Mouse (Mus musculus) brown adipose tissue, adult 24 weeks (tissue): Measurements from ENCODE around the gene Mipol1. TPM values are rescaled to one million over a fixed set of nuclear protein-coding genes. Genes with fewer than 3 reads are reported as not detected.
"Not testable (repeated sequence)": the region's sequence is repeated elsewhere in the genome, so short reads cannot be mapped to it uniquely, and the experiment has no call there.

Experiments
- H3K27ac ChIP-seq: fragments of 200-500 bp; replicated peaks from 2 replicates; pipeline ENCODE4 v1.5.1; 2012; ENCODE audit warnings: low read depth, mild to moderate bottlenecking, low read length
- H3K4me1 ChIP-seq: fragments of 200-500 bp; 2 replicates; pipeline ENCODE4 v1.6.1; 2012; ENCODE audit warnings: low read length, mixed read lengths; ENCODE audit not compliant: control insufficient read depth, insufficient read depth, insufficient read length
- H3K4me3 ChIP-seq: fragments of 200-500 bp; 2 replicates; pipeline ENCODE4 v1.5.1; 2012; ENCODE audit warnings: low read depth, mild to moderate bottlenecking, low read length, moderate library complexity; ENCODE audit not compliant: insufficient read depth
- polyA plus RNA-seq: library from polyadenylated mRNA; stranded (reverse); fragments of >200 nt; gene quantifications from 2 replicates; pipeline ENCODE4 v1.2.4, GENCODE M21; 2012; ENCODE audit not compliant: missing spikeins, insufficient read depth, insufficient read length

The Mipol1 gene
- polyA plus RNA-seq, 1 experiment, result 7.7 TPM

DNA sequence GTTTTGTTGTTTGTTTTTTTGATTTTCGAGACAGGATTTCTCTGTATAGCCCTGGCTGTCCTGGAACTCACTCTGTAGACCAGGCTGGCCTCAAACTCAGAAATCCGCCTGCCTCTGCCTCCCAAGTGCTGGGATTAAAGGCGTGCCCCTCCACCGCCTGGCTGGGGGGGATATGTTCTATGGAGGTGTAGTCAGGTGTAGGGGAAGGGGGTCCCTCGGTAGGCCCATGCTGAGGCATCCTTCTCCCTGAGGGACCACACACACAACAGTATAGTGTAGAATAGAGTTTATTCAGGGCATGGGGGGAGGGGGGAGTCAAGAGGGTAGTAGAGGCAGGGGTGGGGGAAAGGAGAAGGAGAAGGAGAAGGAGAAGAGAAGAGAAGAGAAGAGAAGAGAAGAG, 17.8 kb upstream of the Mipol1 start:
- not testable (repeated sequence) for H3K27ac ChIP-seq, H3K4me3 ChIP-seq, H3K4me1 ChIP-seq

DNA sequence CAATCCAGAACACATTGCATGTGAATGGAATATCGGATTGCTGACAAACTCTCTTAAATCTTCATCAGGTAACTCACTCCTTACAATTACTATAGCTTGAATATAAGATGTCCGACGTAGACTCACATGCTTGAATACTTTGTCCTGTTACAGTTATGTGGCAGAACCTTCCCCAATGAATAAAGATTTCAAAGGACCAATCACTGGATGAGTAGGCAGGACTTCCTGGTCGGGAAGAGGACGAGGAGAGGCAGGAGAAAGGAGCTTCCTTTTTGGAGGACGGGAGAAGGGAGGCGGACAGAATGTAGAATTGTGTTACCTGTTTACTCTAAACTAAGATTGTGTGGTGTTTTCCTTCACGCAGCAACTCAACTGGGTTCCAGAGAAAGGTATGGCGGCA, 3.8 kb upstream of the Mipol1 start:
- no peak overlapping the region for H3K27ac ChIP-seq
- H3K4me3 ChIP-seq, result no peak overlapping the region
- peaks cover 4% of the 10 kb centered on the region; the same call in 1 of the 2 replicates for H3K4me1 ChIP-seq

DNA sequence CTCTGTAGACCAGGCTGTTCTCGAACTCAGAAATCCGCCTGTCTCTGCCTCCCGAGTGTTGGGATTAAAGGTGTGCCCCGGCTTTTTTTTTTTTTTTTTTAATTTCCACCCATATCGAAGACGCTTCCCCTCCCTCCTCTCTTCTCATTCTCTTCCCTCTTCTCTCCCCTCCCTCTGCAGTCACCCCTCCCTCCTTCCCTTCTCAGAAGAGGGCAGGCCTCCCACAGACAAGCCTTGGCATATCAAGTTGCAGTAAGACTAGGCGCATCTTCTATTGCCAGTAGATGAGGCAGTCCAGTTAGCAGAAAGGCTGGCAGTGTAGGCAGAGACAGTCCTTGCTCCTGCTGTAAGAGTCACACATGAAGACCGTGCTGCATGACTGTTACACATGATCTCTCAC, 2.5 kb upstream of the Mipol1 start:
- H3K4me1 ChIP-seq, result peaks cover 6% of the 10 kb centered on the region; the same call in 1 of the 2 replicates
- no peak overlapping the region for H3K4me3 ChIP-seq
- H3K27ac ChIP-seq, result no peak overlapping the region

DNA sequence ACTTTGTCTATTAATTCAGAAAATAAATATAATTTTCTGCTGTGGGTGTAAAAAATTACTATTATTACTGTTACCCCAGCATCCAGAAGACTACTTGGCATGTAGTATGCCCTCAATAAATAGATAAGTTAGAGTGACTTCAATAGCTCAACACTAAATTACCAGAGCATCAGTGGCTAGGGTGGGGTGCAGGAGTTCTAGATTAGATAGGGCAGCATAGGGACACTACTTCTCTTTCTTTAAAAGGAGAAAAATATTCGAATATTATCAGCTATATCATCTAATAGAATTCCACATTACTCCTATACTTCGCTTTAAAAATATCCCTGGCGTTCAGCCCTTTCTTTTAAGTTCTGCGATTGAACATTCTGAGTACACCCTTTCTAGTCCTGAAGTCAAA, 524 bp upstream of the Mipol1 start:
- Histone ChIP-seq H3K27ac (peak overlapping the region; percentile 86), H3K4me1 (peaks cover 6% of the 10 kb centered on the region; the same call in 1 of the 2 replicates), H3K4me3 (peak overlapping the region; percentile 72)

DNA sequence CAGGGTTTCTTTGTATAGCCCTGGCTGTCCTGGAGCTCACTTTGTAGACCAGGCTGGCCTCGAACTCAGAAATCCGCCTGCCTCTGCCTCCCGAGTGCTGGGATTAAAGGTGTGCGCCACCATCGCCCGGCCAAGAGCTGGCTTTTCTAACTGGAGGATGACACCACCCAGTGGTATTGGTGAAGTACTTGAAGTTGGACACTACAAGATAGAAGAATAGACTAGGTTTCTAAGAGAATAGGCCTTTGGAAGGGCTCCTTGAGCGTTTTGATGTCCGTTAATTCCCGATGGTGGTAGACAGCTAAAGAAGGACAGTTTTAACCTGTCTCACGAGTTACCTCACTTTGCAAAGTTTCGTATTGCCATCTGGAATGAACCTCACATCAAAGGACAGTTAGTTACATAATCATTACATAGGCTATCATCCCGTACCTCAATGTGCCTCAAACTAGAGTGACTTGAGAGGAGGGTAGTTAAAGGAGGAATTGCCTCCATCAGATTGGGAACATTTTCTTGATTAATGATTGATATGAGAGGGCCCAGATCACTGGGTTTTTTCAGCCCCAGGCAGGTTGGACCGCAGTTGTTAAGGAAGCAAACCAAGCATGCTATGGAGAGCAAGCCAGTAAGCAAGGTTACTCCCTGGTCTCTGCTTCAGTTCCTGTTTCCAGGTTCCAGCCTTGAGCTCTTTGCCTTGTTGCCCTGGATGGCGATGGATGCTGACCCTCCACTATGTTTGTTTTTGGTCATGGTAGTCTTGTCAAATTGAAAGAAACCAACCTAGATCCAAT, 1.1 kb downstream of the Mipol1 start:
- Histone ChIP-seq H3K27ac (no peak overlapping the region), H3K4me3 (peak overlapping the region; percentile 75), H3K4me1 (peaks cover 6% of the 10 kb centered on the region; the same call in 1 of the 2 replicates)

DNA sequence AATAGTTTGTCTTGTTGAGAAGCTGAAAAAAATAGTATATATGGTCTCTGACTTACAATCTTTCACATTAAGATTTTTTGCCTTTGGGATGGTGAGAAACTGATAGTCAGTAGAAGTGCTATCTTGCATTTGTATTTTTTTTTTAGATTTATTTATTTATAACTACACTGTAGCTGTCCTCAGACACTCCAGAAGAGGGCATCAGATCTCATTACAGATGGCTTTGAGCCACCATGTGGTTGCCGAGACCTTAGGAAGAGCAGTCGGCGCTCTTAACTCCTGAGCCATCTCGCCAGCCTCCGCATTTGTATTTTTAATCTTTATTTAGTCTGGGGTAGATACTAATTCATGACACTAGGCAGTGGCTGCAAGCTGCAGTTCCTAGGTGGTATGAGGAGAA, 3.2 kb downstream of the Mipol1 start:
- H3K4me1 ChIP-seq, result peaks cover 6% of the 10 kb centered on the region; the same call in 1 of the 2 replicates
- no peak overlapping the region for H3K27ac ChIP-seq
- H3K4me3 ChIP-seq, result no peak overlapping the region

DNA sequence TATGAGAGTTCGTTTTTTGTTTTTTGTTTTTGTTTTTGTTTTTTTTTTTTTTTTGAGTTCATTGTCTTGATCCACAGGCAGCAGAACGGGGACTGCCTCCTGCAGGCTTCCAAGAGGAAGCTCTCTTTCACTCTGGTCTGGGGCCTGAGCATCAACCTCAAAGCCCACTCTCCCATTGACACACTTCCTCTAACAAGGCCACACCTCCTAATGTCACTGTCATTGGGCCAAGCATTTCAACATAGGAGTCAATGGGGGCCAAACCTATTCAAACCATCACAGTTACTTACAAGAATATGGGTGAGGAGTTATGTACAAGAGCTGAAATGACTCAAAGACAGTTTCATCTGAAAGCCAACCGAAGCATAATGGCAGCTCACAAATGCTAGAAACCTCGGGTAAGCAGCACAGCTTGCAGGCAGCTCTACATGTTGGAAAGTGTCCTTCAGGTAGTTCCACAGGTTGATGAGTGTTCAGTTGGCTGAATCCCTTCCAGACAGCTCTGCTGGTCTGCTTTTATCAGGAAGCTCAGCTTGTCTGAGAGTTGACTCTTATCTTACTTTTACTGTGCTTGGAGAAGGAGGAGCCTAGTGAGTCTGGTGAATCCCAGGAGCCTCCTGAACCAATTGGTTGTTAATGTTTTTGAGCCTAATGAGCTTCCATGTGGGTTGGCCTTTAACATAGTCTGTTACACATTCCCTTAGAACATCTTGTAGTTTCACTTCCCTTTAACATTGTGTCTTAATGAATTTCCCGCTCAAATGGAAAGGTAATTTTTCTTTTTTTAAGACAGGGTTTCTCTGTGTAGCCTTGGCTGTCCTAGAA, 13.7 kb downstream of the Mipol1 start:
- Histone ChIP-seq H3K27ac (no peak overlapping the region), H3K4me3 (no peak overlapping the region), H3K4me1 (no peaks in the 10 kb centered on the region; the same call in 1 of the 2 replicates)

DNA sequence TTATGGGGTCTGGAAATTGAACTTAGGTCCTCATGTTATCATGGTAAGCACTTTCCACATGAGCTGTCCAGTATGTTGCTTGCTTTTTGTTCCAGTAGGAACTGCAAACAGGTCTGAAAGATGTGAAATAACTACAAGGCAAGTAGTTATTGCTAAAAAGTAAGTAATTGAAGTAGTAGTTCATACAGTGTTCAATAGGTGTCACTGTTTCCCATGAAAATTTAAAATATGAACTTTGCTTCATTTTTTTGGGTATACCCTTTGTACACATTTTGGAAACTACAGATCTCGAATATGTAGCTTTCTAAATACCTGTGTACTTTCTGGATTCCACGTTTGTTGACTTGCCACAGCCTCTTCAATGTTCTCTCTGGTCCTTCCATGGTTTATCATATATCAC, 28.3 kb downstream of the Mipol1 start:
- H3K4me3 ChIP-seq, result no peak overlapping the region
- no peak overlapping the region for H3K27ac ChIP-seq
- no peaks in the 10 kb centered on the region for H3K4me1 ChIP-seq

DNA sequence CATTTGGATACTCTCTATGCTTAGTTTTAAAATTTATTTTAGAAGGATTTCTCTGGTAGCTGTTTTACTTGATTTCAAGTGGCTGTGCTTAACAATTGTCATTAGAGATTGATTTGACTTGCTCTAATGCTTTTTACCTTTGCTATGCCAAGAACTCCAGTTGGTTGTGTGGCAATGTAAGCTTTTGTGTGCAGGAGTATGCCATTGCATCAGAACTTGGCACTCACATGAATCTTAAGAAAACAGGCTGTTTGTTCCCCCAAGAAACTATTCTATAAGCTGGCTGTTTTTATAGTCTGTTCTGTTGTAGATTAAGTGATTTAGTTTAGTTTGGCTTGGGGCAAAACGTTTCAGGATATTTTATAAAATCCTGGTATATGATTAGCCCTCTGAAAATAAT, 45.2 kb downstream of the Mipol1 start:
- no peak overlapping the region for H3K4me3 ChIP-seq
- no peaks in the 10 kb centered on the region for H3K4me1 ChIP-seq
- no peak overlapping the region for H3K27ac ChIP-seq

DNA sequence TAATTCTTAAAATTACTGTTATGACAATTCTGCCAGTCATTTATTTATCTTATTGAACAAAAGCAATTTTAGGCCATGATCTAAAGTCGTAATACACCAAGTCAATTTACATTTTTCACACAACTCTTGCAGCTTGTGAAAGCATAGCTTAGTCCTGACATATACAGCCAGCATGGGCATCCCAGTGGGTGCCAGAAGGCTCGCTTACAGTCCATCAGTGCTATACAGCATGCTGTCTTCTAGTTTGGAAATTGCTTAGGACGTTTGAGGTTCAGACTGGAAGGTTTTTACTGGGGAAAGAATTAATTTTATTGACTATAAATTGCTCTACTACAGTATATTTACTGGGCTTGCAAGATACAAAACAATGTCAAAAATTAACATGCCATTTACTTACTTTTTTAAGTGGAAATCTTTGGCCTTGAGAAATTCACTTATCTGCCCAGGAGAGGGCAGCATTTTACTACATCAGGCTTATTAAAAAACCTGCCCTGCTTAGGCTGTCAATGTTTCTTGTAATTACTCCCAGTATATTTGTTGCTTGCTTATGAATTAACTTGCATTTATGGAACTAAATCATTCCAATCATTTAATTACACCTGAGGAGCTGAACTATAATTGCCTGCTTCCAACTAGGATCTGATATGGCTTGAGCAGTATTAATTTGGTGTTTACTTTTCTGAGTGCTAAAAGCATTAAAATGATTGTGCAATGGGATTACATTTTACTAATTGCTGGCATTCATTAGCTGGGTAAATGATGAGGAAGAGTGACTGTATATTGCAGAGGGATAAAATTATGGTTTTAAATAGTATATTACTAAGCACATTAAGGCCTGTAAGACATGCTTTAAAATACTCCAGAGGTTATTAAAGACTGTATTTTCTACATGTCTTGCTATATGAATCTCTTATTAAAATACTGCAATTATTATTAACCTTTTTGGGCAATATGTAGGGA, 51.2 kb downstream of the Mipol1 start:
- Histone ChIP-seq H3K4me3 (no peak overlapping the region), H3K27ac (no peak overlapping the region), H3K4me1 (no peaks in the 10 kb centered on the region)

DNA sequence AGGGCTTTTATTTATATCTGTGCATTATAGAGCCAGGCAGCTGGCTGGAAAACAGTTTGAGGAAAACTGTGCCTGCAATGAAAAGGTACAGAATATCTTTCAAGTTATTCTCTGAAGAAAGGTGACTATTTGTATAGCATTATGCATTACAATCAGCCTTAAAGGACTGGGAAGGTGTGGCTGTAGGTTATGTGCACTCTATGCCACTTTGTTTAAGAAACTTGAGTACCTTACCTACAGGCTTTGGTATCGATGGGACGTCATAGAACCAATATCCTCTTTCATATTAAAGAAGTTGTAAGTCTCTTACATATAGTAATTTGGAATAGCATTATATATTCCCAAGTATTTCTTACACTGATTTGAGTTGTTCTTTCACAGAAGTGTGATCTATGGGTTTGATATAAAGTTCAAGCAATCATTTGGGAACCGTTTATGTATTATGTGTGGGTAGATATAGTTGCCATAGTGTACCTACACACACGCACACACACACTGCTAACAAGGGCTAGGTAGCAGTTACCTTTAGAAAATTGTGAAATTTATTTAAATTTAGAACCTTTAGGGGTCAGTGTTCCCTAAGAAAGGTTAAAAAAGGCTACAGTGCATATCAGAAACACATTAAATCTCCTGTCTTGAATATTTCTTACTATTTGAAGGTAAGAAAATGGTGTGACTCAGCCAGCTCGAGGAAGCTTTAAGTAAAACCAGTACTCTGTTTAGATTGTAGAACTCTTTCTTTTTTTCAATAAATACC, 55.3 kb downstream of the Mipol1 start:
- Histone ChIP-seq H3K27ac (no peak overlapping the region), H3K4me3 (no peak overlapping the region), H3K4me1 (no peaks in the 10 kb centered on the region)

DNA sequence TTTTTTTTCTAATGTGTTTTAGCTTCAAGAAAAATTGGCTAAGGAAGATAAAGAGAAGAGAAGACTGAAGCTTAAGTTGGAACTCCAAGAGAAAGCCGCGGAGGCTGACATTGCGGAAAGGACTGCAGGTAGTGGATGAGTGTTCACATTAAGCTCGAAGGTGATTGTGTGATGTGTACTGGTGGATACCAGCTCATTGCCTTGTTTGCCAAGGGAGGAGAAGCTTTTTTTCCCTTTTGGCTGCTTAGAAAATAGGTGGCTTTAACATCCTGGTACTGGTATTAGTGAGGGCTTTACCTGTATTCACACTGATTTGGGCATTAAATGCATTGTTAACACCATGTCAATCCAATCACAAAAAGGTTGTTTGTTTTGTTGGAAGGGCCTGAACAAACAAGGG, 77.1 kb downstream of the Mipol1 start:
- H3K4me3 ChIP-seq, result no peak overlapping the region
- no peaks in the 10 kb centered on the region for H3K4me1 ChIP-seq
- no peak overlapping the region for H3K27ac ChIP-seq

DNA sequence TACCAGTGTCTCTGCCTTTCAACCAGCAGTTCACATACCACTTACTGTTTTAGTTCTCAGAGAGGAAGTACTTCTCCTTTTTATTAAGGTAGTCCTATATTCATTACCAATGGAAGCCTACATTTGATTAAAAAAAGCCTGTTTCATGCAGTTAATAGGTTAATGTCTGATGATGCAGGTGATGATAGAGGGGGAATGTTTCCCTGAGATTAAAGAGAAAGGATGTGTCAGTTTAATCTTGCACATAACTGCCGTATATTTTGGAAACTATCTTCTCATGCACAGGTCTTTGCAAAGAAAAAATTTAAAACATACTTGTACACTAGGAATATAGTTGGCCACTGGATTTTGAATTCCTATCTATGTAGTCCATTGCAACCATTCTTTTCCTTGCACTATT, 77.5 kb downstream of the Mipol1 start:
- no peaks in the 10 kb centered on the region for H3K4me1 ChIP-seq
- no peak overlapping the region for H3K4me3 ChIP-seq
- no peak overlapping the region for H3K27ac ChIP-seq

DNA sequence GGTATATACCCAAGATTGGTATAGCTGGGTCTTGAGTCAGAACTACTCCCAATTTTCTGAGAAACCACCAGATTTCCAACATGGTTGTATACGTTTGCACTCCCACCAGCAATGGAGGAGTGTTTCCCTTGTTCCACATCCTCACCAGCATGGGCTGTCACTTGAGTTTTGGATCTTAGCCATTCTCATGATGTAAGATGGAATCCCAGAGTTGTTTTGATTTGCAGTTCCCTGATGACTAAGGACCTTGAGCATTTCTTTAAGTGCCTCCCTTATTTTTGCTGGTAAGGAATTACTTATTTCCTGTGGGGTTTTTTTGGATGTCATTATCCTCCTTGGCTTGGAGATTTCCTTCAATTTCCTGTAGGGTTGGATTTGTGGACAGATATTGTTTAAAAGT, 108.8 kb downstream of the Mipol1 start:
- Histone ChIP-seq H3K27ac (no peak overlapping the region), H3K4me1 (no peaks in the 10 kb centered on the region), H3K4me3 (no peak overlapping the region)
